Mouse (Mus musculus) limb, embryonic 13.5 days (tissue): ENCODE measurements around the gene Tfcp2. TPM values are rescaled to one million over a fixed set of nuclear protein-coding genes. Genes with fewer than 3 reads are reported as not detected.

Experiments
- ATAC-seq: fragments of 200-750 bp; cut with Nextera tagmentation; 2 replicates; pipeline ENCODE4 v1.8.0; 2017; ENCODE audit warnings: low read depth, moderate number of reproducible peaks, moderate TSS enrichment; ENCODE audit not compliant: low FRiP score
- H3K27ac ChIP-seq: fragments of 300-500 bp; sonication (generic); 2 replicates; pipeline ENCODE4 v1.5.1; 2015; ENCODE audit warnings: inconsistent platforms, mild to moderate bottlenecking, moderate library complexity
- H3K27me3 ChIP-seq: fragments of 300-500 bp; sonication (generic); 2 replicates; pipeline ENCODE4 v1.6.1; 2015; ENCODE audit warnings: mild to moderate bottlenecking, inconsistent platforms
- H3K36me3 ChIP-seq: fragments of 300-500 bp; sonication (generic); 2 replicates; pipeline ENCODE4 v1.6.1; 2015; ENCODE audit warnings: inconsistent platforms, mild to moderate bottlenecking, moderate library complexity
- H3K4me1 ChIP-seq: fragments of 300-500 bp; sonication (generic); 2 replicates; pipeline ENCODE4 v1.6.1; 2015; ENCODE audit warnings: inconsistent platforms
- H3K4me2 ChIP-seq: fragments of 300-500 bp; sonication (generic); replicated peaks from 2 replicates; pipeline ENCODE4 v1.6.1; 2015; ENCODE audit warnings: inconsistent platforms, mild to moderate bottlenecking, moderate library complexity
- H3K4me3 ChIP-seq: fragments of 300-500 bp; sonication (generic); 2 replicates; pipeline ENCODE4 v1.5.1; 2015; ENCODE audit warnings: moderate library complexity, mild to moderate bottlenecking, inconsistent platforms
- H3K9ac ChIP-seq: fragments of 300-500 bp; sonication (generic); 2 replicates; pipeline ENCODE4 v1.6.1; 2015; ENCODE audit warnings: mild to moderate bottlenecking, inconsistent platforms
- H3K9me3 ChIP-seq: fragments of 300-500 bp; sonication (generic); 2 replicates; pipeline ENCODE4 v1.6.1; 2016; ENCODE audit warnings: inconsistent platforms
- WGBS: fragments of 180-500 bp; shearing (Covaris S2); methylation state at CpG from one replicate; pipeline ENCODE4 v1.1.7; 2015; 5-methylcytosine and 5-hydroxymethylcytosine counted together
- polyA plus RNA-seq: library from polyadenylated mRNA; unstranded; fragments of >200 nt; fragmentation: Nextera tagmentation; extraction: Ambion mirVana; gene quantifications from 2 replicates; pipeline ENCODE4 v1.2.1, GENCODE M21; 2015

Tfcp2 gene
- polyA plus RNA-seq, 1 experiment from 2014 or later, result 36.3 TPM

- H3K4me3 ChIP-seq, result no peak overlapping the region
- no peaks in the 10 kb centered on the region for H3K36me3 ChIP-seq
- H3K27ac ChIP-seq, result no peak overlapping the region
- peaks cover 3% of the 10 kb centered on the region; the same call in 1 of the 2 replicates for H3K4me1 ChIP-seq
- no peak for ATAC-seq
- H3K9ac ChIP-seq, result no peak overlapping the region
- 63% methylated on average over 7 of the region's 7 CpGs for WGBS
- no peak overlapping the region for H3K4me2 ChIP-seq
- peaks cover 11% of the 10 kb centered on the region for H3K27me3 ChIP-seq
- no peaks in the 10 kb centered on the region for H3K9me3 ChIP-seq
Observed at GRCm38 (mm10) chr15:100456356-100456991, 95.3 kb downstream of the Tfcp2 start.

DNA sequence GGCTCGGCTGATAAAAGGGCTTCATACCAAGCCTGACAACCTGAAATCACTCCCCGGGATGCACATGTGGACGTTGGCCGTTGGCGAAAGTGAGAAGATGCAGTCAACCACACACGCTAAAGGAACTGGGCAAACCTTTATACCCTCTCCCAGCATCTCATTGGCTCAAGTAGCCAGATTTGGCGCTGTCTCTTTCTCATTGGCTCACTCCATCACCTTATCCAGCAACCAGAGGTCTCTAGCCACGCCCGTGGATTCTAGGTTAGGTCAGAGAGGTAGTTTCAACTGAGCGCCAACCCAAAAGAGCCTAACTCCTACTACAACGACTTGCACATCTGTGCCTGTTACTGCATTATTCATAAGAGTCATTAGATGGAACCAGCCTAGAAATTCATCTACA lies 99.3 kb downstream of the Tfcp2 start:
- Histone ChIP-seq H3K9ac (no peak overlapping the region), H3K36me3 (no peaks in the 10 kb centered on the region), H3K4me2 (no peak overlapping the region), H3K27me3 (no peaks in the 10 kb centered on the region), H3K4me1 (peaks cover 7% of the 10 kb centered on the region), H3K27ac (no peak overlapping the region), H3K9me3 (no peaks in the 10 kb centered on the region), H3K4me3 (no peak overlapping the region)
- no peak for ATAC-seq
- WGBS, result 82% methylated on average over 11 of the region's 11 CpGs

DNA sequence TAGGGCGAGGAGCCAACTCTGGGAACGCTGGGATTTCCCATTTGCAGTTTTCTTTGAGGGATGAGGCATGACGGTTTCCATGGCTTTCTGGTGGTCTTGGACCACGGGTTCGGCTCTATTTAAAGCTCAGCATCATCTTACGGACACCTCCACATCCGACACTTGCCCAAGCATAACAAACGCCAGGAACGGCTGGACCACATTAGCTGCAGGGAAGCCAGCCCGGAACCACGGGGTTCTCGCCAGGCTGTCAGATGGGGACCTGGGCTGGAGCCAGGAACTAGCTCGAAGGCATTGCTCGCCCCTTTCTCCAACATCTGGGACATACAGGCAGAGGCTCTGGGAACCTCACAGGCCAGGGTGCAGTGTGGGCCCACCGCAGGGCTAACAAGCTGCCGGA lies 100.6 kb downstream of the Tfcp2 start:
- 52% methylated on average over 16 of the region's 16 CpGs for WGBS
- Histone ChIP-seq H3K4me3 (no peak overlapping the region), H3K27me3 (no peaks in the 10 kb centered on the region), H3K4me2 (no peak overlapping the region), H3K4me1 (peaks cover 7% of the 10 kb centered on the region), H3K27ac (no peak overlapping the region), H3K9ac (no peak overlapping the region), H3K9me3 (no peaks in the 10 kb centered on the region), H3K36me3 (no peaks in the 10 kb centered on the region)
- ATAC-seq, result no peak

GRCm38 (mm10) chr15:100449495-100449894 lies 102.3 kb downstream of the Tfcp2 start:
- ATAC-seq, result no peak
- H3K4me1 ChIP-seq, result peaks cover 7% of the 10 kb centered on the region
- no peaks in the 10 kb centered on the region for H3K27me3 ChIP-seq
- H3K4me3 ChIP-seq, result no peak overlapping the region
- no peaks in the 10 kb centered on the region for H3K9me3 ChIP-seq
- no peak overlapping the region for H3K9ac ChIP-seq
- H3K36me3 ChIP-seq, result no peaks in the 10 kb centered on the region
- no peak overlapping the region for H3K27ac ChIP-seq
- H3K4me2 ChIP-seq, result no peak overlapping the region
- 88% methylated on average over 3 of the region's 3 CpGs for WGBS

DNA sequence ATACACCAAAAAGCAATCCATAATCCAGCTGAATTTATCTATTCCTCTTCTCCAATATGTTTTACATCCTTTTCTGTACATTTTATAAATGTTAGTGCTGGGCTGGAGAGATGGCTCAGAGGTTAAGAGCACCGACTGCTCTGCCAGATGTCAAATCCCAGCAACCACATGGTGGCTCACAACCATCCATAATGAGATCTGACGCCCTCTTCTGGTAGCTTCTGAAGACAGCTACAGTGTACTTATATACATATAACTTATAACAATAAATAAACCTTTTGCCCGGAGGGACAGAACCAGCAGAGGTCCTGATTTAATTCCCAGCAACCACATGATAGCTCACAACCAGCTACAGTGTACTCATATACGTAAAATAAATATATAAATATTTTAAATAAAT lies 103.2 kb downstream of the Tfcp2 start:
- ATAC-seq, result no peak
- Histone ChIP-seq H3K36me3 (no peaks in the 10 kb centered on the region), H3K9me3 (no peaks in the 10 kb centered on the region), H3K27me3 (no peaks in the 10 kb centered on the region), H3K9ac (no peak overlapping the region), H3K4me3 (no peak overlapping the region), H3K27ac (no peak overlapping the region), H3K4me2 (no peak overlapping the region), H3K4me1 (peaks cover 15% of the 10 kb centered on the region)
- WGBS, result 73% methylated on average over 4 of the region's 4 CpGs

Other genes with a start within 250 kb of the Tfcp2 start
- gene Mettl7a1, start 247.9 kb downstream of the Tfcp2 start, polyA plus RNA-seq, result 3.0 and 4.4 TPM in 2 replicates
- 0.26 and 0.42 TPM in 2 replicates for gene Mettl7a3, start 217.1 kb downstream of the Tfcp2 start, polyA plus RNA-seq
- gene Methig1, start 198.9 kb downstream of the Tfcp2 start, polyA plus RNA-seq, result 0.10 TPM in 1 of 2 replicates, not detected in the other
- gene Mettl7a2, start 198.8 kb downstream of the Tfcp2 start, polyA plus RNA-seq, result 0.11 TPM in 1 of 2 replicates, not detected in the other
- not detected in 2 replicates for gene Higd1c, start 187.5 kb downstream of the Tfcp2 start, polyA plus RNA-seq
- gene Gm5475, start 129.9 kb downstream of the Tfcp2 start, polyA plus RNA-seq, result 0.05 TPM in 1 of 2 replicates, not detected in the other
- 18.7 and 25.3 TPM in 2 replicates for gene Slc11a2, start 126.9 kb downstream of the Tfcp2 start, polyA plus RNA-seq
- gene Letmd1, start 83.0 kb downstream of the Tfcp2 start, polyA plus RNA-seq, result 34.1 and 34.3 TPM in 2 replicates
- 23.8 and 24.9 TPM in 2 replicates for gene Csrnp2, start 56.5 kb downstream of the Tfcp2 start, polyA plus RNA-seq
- gene Pou6f1, start 48.0 kb upstream of the Tfcp2 start, polyA plus RNA-seq, result 10.0 and 11.1 TPM in 2 replicates
- gene Dazap2, start 63.3 kb upstream of the Tfcp2 start, polyA plus RNA-seq, result 134 and 143 TPM in 2 replicates
- 8.5 and 9.8 TPM in 2 replicates for gene Smagp, start 84.9 kb upstream of the Tfcp2 start, polyA plus RNA-seq
- 2.1 and 2.4 TPM in 2 replicates for gene Bin2, start 117.5 kb upstream of the Tfcp2 start, polyA plus RNA-seq
- 2.1 TPM in 2 replicates for gene Cela1, start 135.9 kb upstream of the Tfcp2 start, polyA plus RNA-seq
- gene Galnt6, start 177.4 kb upstream of the Tfcp2 start, polyA plus RNA-seq, result 0.65 and 1.1 TPM in 2 replicates
- 4.8 and 4.9 TPM in 2 replicates for gene Slc4a8, start 209.7 kb upstream of the Tfcp2 start, polyA plus RNA-seq